Mouse (Mus musculus) MEL (cell line): Measurements from ENCODE around the gene Duox1. TPM values are rescaled to one million over a fixed set of nuclear protein-coding genes. Genes with fewer than 3 reads are reported as not detected.
A peak's percentile ranks its signal among the peaks of the same experiment; 100 is the strongest.

Source experiments
- DNase-seq: peaks from one replicate; pipeline ENCODE4 v3.0.0; 2011; ENCODE audit warnings: low read depth, low spot score
- H3K27ac ChIP-seq: 2 replicates; pipeline ENCODE4 v1.5.1; 2012; ENCODE audit warnings: low read depth, mild to moderate bottlenecking, control low read depth, low read length, moderate library complexity; ENCODE audit not compliant: control insufficient read depth
- H3K27me3 ChIP-seq, 2 experiments: fragments of 150-350 bp in 1 of 2; sonication (generic) in 1 of 2; 2 replicates each; pipeline ENCODE4 v1.6.1; 2012; ENCODE audit warnings: low read length in 2 of 2, mild to moderate bottlenecking in 2 of 2, improper control_type of control experiment in 1 of 2, moderate library complexity in 1 of 2; ENCODE audit not compliant: insufficient read depth in 2 of 2, control insufficient read depth in 1 of 2
- H3K36me3 ChIP-seq, 2 experiments: 2 replicates each; pipeline ENCODE4 v1.6.1; 2012 to 2014; ENCODE audit warnings: low read length in 2 of 2, improper control_type of control experiment in 1 of 2, inconsistent platforms in 1 of 2, mild to moderate bottlenecking in 1 of 2; ENCODE audit not compliant: insufficient read depth in 2 of 2, control insufficient read depth in 1 of 2
- H3K4me1 ChIP-seq, 2 experiments: fragments of 150-350 bp in 1 of 2; sonication (generic) in 1 of 2; 2 replicates each; pipeline ENCODE4 v1.6.1; 2012; ENCODE audit warnings: low read length in 2 of 2, improper control_type of control experiment in 1 of 2, mild to moderate bottlenecking in 1 of 2; ENCODE audit not compliant: insufficient read depth in 2 of 2, control insufficient read depth in 1 of 2
- H3K4me3 ChIP-seq, 2 experiments: fragments of 150-350 bp in 1 of 2; sonication (generic) in 1 of 2; 2 replicates each; pipeline ENCODE4 v1.5.1; 2012; ENCODE audit warnings: low read depth in 2 of 2, low read length in 2 of 2, mild to moderate bottlenecking in 2 of 2, moderate library complexity in 2 of 2, control low read depth in 1 of 2, improper control_type of control experiment in 1 of 2; ENCODE audit not compliant: control insufficient read depth in 1 of 2, insufficient read depth in 1 of 2
- H3K79me2 ChIP-seq: 2 replicates; pipeline ENCODE4 v1.6.1; 2012; ENCODE audit warnings: mild to moderate bottlenecking, low read length, moderate library complexity; ENCODE audit not compliant: control insufficient read depth, poor library complexity, insufficient read depth
- H3K9ac ChIP-seq: 2 replicates; pipeline ENCODE4 v1.6.1; 2012; ENCODE audit warnings: low read depth, mild to moderate bottlenecking, control low read depth, low read length, moderate library complexity; ENCODE audit not compliant: control insufficient read depth, poor library complexity, severe bottlenecking
- H3K9me3 ChIP-seq: fragments of 150-350 bp; sonication (generic); replicated peaks from 2 replicates; pipeline ENCODE4 v1.6.1; 2012; ENCODE audit warnings: mild to moderate bottlenecking, low read length, improper control_type of control experiment, moderate library complexity; ENCODE audit not compliant: insufficient read depth
- CTCF ChIP-seq, 3 experiments: IDR thresholded peaks in 2 of 3; conservative IDR thresholded peaks in 1 of 3; 2 replicates each; pipeline ENCODE4 v1.5.1; 2011 to 2012; ENCODE audit warnings: low read length in 3 of 3, low read depth in 2 of 3, mild to moderate bottlenecking in 2 of 3, improper control_type of control experiment in 1 of 3, inconsistent platforms in 1 of 3, mixed read lengths in 1 of 3, moderate library complexity in 1 of 3; ENCODE audit not compliant: control insufficient read depth in 1 of 3, insufficient read depth in 1 of 3, poor library complexity in 1 of 3, severe bottlenecking in 1 of 3
- E2F4 ChIP-seq: IDR thresholded peaks from 2 replicates; pipeline ENCODE4 v1.6.1; 2011; ENCODE audit warnings: low read depth, low read length, improper control_type of control experiment, borderline replicate concordance
- ELF1 ChIP-seq: IDR thresholded peaks from 2 replicates; pipeline ENCODE4 v1.6.1; 2014; ENCODE audit warnings: low read depth, mild to moderate bottlenecking, inconsistent platforms, low read length, improper control_type of control experiment, moderate library complexity
- GATA1 ChIP-seq: IDR thresholded peaks from 2 replicates; pipeline ENCODE4 v1.6.1; 2011; ENCODE audit warnings: low read depth, low read length, improper control_type of control experiment
- JUND ChIP-seq: IDR thresholded peaks from 2 replicates; pipeline ENCODE4 v1.6.1; 2011; ENCODE audit warnings: low read depth, mild to moderate bottlenecking, improper control_type of control experiment, low read length
- KAT2A ChIP-seq: conservative IDR thresholded peaks from 2 replicates; pipeline ENCODE4 v1.6.1; 2012; ENCODE audit warnings: low read depth, low read length, improper control_type of control experiment, inconsistent platforms
- NELFE ChIP-seq: IDR thresholded peaks from 2 replicates; pipeline ENCODE4 v1.6.1; 2011; ENCODE audit warnings: low read depth, low read length, improper control_type of control experiment
- NRF1 ChIP-seq: IDR thresholded peaks from 2 replicates; pipeline ENCODE4 v1.6.1; 2014; ENCODE audit warnings: low read depth, mild to moderate bottlenecking, inconsistent platforms, low read length, improper control_type of control experiment, moderate library complexity; ENCODE audit not compliant: poor library complexity, insufficient read depth, severe bottlenecking
- POLR2A ChIP-seq, 2 experiments: IDR thresholded peaks; 2 replicates each; pipeline ENCODE4 v1.6.1; 2011 to 2012; ENCODE audit warnings: low read length in 2 of 2, mild to moderate bottlenecking in 2 of 2, control low read depth in 1 of 2, improper control_type of control experiment in 1 of 2, low read depth in 1 of 2, moderate library complexity in 1 of 2; ENCODE audit not compliant: control insufficient read depth in 1 of 2, insufficient read depth in 1 of 2, poor library complexity in 1 of 2
- RCOR1 ChIP-seq: IDR thresholded peaks from 2 replicates; pipeline ENCODE4 v1.6.1; 2012; ENCODE audit warnings: low read depth, mild to moderate bottlenecking, inconsistent platforms, low read length, improper control_type of control experiment
- TAL1 ChIP-seq: IDR thresholded peaks from 2 replicates; pipeline ENCODE4 v1.6.1; 2012; ENCODE audit warnings: mild to moderate bottlenecking, inconsistent platforms, low read length, moderate library complexity, mixed read lengths
- TBP ChIP-seq: IDR thresholded peaks from 2 replicates; pipeline ENCODE4 v1.8.0; 2011; ENCODE audit warnings: low read depth, low read length, improper control_type of control experiment
- TCF12 ChIP-seq: IDR thresholded peaks from 2 replicates; pipeline ENCODE4 v1.6.1; 2014; ENCODE audit warnings: low read depth, mild to moderate bottlenecking, inconsistent platforms, low read length, improper control_type of control experiment, moderate library complexity
- USF2 ChIP-seq, 2 experiments: IDR thresholded peaks; 2 replicates each; pipeline ENCODE4 v1.6.1; 2011 to 2012; ENCODE audit warnings: improper control_type of control experiment in 2 of 2, low read length in 2 of 2, borderline replicate concordance in 1 of 2, inconsistent platforms in 1 of 2, low read depth in 1 of 2, mild to moderate bottlenecking in 1 of 2; ENCODE audit not compliant: insufficient read depth in 1 of 2
- ZC3H11A ChIP-seq: IDR thresholded peaks from 2 replicates; pipeline ENCODE4 v1.6.1; 2012; ENCODE audit warnings: low read depth, mild to moderate bottlenecking, inconsistent platforms, low read length, improper control_type of control experiment
- ZKSCAN1 ChIP-seq: IDR thresholded peaks from 2 replicates; pipeline ENCODE4 v1.6.1; 2012; ENCODE audit warnings: low read depth, mild to moderate bottlenecking, inconsistent platforms, low read length, improper control_type of control experiment, moderate library complexity
- ZMIZ1 ChIP-seq: IDR thresholded peaks from 2 replicates; pipeline ENCODE4 v1.6.1; 2012; ENCODE audit warnings: low read depth, mild to moderate bottlenecking, inconsistent platforms, low read length, improper control_type of control experiment, moderate library complexity
- polyA plus RNA-seq, 2 experiments: library from polyadenylated mRNA; stranded (reverse) in 1 of 2; unstranded in 1 of 2; fragments of >175 nt in 1 of 2; fragments of >200 nt in 1 of 2; gene quantifications; 2 replicates each; pipeline versions ENCODE4 v1.2.1 to v1.2.4; 2012; ENCODE audit warnings: low replicate concordance in 2 of 2, low read depth in 1 of 2; ENCODE audit not compliant: insufficient read length in 2 of 2, insufficient read depth in 1 of 2, missing spikeins in 1 of 2
- total RNA-seq: library from RNA; depleted of rRNA; stranded (reverse); fragments of 300-350 nt; gene quantifications from 2 replicates; pipeline ENCODE4 v1.2.3, GENCODE M21; 2012

Gene Duox1
- total and polyA plus RNA-seq, 3 experiments = 0.01 TPM; not detected in 2

GRCm38 (mm10) chr2:122348531-122349131, 33.2 kb downstream of the Duox1 start (continued):
- TF ChIP-seq KAT2A (no peak), CTCF (IDR thresholded peaks at IDR 0.05 in 2 of 3, conservative IDR thresholded peaks at IDR 0.05 in 1 of 3; ENCODE audit: control insufficient read depth in 1 of 3, insufficient read depth in 1 of 3, low read depth in 2 of 3, low read length in 3 of 3, poor library complexity in 1 of 3, severe bottlenecking in 1 of 3) (peak in 2 of 3 experiments; percentile 71 to 88; a peak in 5 of 6 replicates), TBP (peak; percentile 55; the same call in 1 of the 2 replicates), JUND (no peak), GATA1 (no peak), ZMIZ1 (peak; percentile 84), POLR2A (IDR thresholded peaks at IDR 0.05; ENCODE audit: control insufficient read depth in 1 of 2, insufficient read depth in 1 of 2, low read depth in 1 of 2, low read length in 2 of 2, poor library complexity in 1 of 2) (peak; percentile 83 to 96), USF2 (IDR thresholded peaks at IDR 0.05; ENCODE audit: borderline replicate concordance in 1 of 2, insufficient read depth in 1 of 2, low read depth in 1 of 2, low read length in 2 of 2) (no peak), RCOR1 (no peak), ZKSCAN1 (no peak), TCF12 (no peak; the same call in none of the 2 replicates), TAL1 (no peak), NELFE (peak; percentile 85), ZC3H11A (no peak), NRF1 (no peak)

- H3K79me2 ChIP-seq = peaks cover 1% of the 10 kb centered on the region; the same call in 1 of the 2 replicates
- no peak for DNase-seq
- H3K4me1 ChIP-seq = peaks cover 3 to 4% of the 10 kb centered on the region in 2 experiments
- H3K36me3 ChIP-seq = peaks cover 0 to 8% of the 10 kb centered on the region in 2 experiments; a peak in 2 of 4 replicates
- no peak overlapping the region; the same call in 1 of the 2 replicates for H3K27ac ChIP-seq
- no peak for TF ChIP-seq ELF1
- TF ChIP-seq KAT2A = no peak
- no peak for TF ChIP-seq E2F4
- no peak for TF ChIP-seq NRF1
- TF ChIP-seq, all 39 proteins: peak for 0
- Histone ChIP-seq H3K9ac (peak overlapping the region; percentile 98), H3K9me3 (no peaks in the 10 kb centered on the region), H3K27me3 (no peaks in the 10 kb centered on the region), H3K4me3 (peak overlapping the region; percentile 72 to 89)
Observed at GRCm38 (mm10) chr2:122349136-122349785, 33.8 kb downstream of the Duox1 start.
